Mouse (Mus musculus): Measurements from ENCODE around the gene Hist1h2ba. TPM values are rescaled to one million over a fixed set of nuclear protein-coding genes. Genes with fewer than 3 reads are reported as not detected.

The Hist1h2ba gene
- not detected for polyA plus RNA-seq (2014; fragmentation: Illumina TruSeq; extraction: RNeasy Lipid Tissue Mini Kit (QIAGEN cat#74804); ENCODE audit: low read depth, low replicate concordance)

DNA sequence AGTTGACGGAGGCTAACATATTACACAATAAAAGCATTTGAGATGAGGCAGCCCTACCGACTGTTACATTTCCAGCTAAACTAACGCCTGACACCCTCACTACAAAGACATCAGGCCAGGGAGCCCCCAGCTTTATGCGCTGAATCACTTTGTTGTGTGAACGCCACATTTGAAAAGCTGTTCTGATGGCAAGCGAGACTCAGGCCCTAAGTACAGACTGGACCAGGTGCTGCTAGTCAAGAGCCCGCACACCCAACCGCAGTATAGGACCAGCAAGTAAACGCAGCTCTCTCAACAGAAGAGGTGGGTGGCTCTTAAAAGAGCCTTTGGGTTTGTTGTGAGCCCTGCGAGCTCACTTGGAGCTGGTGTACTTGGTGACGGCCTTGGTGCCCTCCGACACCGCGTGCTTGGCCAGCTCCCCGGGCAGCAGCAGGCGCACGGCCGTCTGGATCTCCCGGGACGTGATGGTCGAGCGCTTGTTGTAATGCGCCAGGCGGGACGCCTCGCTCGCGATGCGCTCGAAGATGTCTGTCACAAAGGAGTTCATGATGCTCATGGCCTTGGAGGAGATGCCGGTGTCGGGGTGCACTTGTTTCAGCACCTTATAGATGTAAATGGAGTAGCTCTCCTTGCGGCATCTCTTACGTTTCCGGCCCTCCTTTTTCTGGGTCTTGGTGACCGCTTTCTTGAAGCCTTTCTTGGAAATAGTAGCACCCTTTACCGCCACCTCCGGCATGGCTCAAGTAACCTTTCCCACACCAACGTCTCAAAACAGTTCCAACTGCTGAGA lies at the start of gene Hist1h2ba:
Gene Hist1h2ba, minus strand, starts transcription at position 736 of the 790 bp plus-strand sequence.

DNA sequence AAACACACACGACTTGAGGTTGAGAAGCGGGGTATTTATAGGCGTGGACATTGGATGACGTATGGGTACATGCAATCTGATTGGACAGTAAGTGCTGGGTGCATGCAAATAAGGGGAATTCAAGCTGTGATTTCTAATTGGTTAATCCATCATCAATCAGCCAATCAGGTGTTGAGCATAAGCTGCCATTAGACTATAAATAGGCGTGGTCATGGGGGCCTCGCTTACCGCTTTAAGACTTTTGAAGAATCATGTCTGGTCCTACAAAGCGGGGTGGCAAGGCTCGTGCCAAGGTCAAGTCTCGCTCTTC lies 210 bp upstream of the Hist1h2ba start, which contains the start of gene Hist1h2aa:
Gene Hist1h2aa, plus strand, starts transcription at position 252 of the 310 bp plus-strand sequence.

DNA sequence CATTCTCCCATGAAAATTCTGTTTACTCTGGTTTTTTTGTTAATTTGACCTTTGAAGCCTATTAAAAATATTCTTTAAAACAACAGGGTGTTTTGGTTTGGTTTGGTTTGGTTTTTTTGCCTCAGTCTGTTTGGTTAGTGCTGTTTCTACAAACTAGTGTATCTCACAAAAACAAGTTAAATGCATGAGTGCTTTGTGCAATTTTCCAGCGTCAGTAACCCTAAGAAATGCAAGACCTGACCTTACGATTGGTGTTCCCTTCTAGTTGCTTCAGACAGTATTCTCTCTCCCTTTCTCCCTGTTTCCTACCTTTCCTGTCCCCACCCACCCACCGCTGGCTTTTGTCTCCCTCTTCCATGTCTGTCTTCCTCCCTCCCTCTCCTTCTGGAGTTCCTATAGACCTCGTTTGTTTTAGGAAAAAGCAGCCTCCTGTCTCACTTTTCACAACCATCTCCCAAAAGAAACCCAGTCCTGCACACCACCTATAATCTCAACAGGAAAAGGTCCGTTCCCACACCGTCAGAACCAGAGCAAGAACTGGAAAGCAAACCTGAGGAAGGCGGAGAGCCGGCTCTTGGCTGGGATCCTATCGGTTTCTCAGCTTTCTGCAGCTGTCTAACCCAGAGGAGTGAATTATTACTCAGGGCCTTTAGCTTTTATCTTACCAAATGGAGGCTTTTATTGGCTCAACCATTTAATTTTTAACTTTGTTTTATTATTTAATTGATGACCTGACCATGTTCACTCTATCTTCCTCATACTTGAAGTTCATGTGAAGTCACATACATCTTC lies 19.4 kb downstream of the Hist1h2ba start, which contains the start of gene Slc17a4:
Gene Slc17a4, minus strand, starts transcription at position 634 of the 792 bp plus-strand sequence.

Other genes with a start within 250 kb of the Hist1h2ba start
- gene Hist1h2bc, start 250.0 kb downstream of the Hist1h2ba start, polyA plus RNA-seq (2014; fragmentation: Illumina TruSeq; extraction: RNeasy Lipid Tissue Mini Kit (QIAGEN cat#74804); ENCODE audit: low read depth, low replicate concordance), result 121 TPM
- not detected for gene Hist1h1t, start 238.3 kb downstream of the Hist1h2ba start, polyA plus RNA-seq (2014; fragmentation: Illumina TruSeq; extraction: RNeasy Lipid Tissue Mini Kit (QIAGEN cat#74804); ENCODE audit: low read depth, low replicate concordance)
- not detected for gene Hist1h4c, start 235.7 kb downstream of the Hist1h2ba start, polyA plus RNA-seq (2014; fragmentation: Illumina TruSeq; extraction: RNeasy Lipid Tissue Mini Kit (QIAGEN cat#74804); ENCODE audit: low read depth, low replicate concordance)
- gene Hfe, start 223.3 kb downstream of the Hist1h2ba start, polyA plus RNA-seq (2014; fragmentation: Illumina TruSeq; extraction: RNeasy Lipid Tissue Mini Kit (QIAGEN cat#74804); ENCODE audit: low read depth, low replicate concordance), result 35.3 TPM
- 171 TPM for gene Hist1h1c, start 195.3 kb downstream of the Hist1h2ba start, polyA plus RNA-seq (2014; fragmentation: Illumina TruSeq; extraction: RNeasy Lipid Tissue Mini Kit (QIAGEN cat#74804); ENCODE audit: low read depth, low replicate concordance)
- not detected for gene Hist1h3c, start 188.6 kb downstream of the Hist1h2ba start, polyA plus RNA-seq (2014; fragmentation: Illumina TruSeq; extraction: RNeasy Lipid Tissue Mini Kit (QIAGEN cat#74804); ENCODE audit: low read depth, low replicate concordance)
- gene Hist1h2bb, start 187.4 kb downstream of the Hist1h2ba start, polyA plus RNA-seq (2014; fragmentation: Illumina TruSeq; extraction: RNeasy Lipid Tissue Mini Kit (QIAGEN cat#74804); ENCODE audit: low read depth, low replicate concordance), result not detected
- not detected for gene Hist1h2ab, start 183.0 kb downstream of the Hist1h2ba start, polyA plus RNA-seq (2014; fragmentation: Illumina TruSeq; extraction: RNeasy Lipid Tissue Mini Kit (QIAGEN cat#74804); ENCODE audit: low read depth, low replicate concordance)
- gene Hist1h3b, start 181.9 kb downstream of the Hist1h2ba start, polyA plus RNA-seq (2014; fragmentation: Illumina TruSeq; extraction: RNeasy Lipid Tissue Mini Kit (QIAGEN cat#74804); ENCODE audit: low read depth, low replicate concordance), result not detected
- gene Hist1h4b, start 177.1 kb downstream of the Hist1h2ba start, polyA plus RNA-seq (2014; fragmentation: Illumina TruSeq; extraction: RNeasy Lipid Tissue Mini Kit (QIAGEN cat#74804); ENCODE audit: low read depth, low replicate concordance), result not detected
- not detected for gene Hist1h4a, start 172.9 kb downstream of the Hist1h2ba start, polyA plus RNA-seq (2014; fragmentation: Illumina TruSeq; extraction: RNeasy Lipid Tissue Mini Kit (QIAGEN cat#74804); ENCODE audit: low read depth, low replicate concordance)
- not detected for gene Hist1h3a, start 171.8 kb downstream of the Hist1h2ba start, polyA plus RNA-seq (2014; fragmentation: Illumina TruSeq; extraction: RNeasy Lipid Tissue Mini Kit (QIAGEN cat#74804); ENCODE audit: low read depth, low replicate concordance)
- not detected for gene Hist1h1a, start 170.5 kb downstream of the Hist1h2ba start, polyA plus RNA-seq (2014; fragmentation: Illumina TruSeq; extraction: RNeasy Lipid Tissue Mini Kit (QIAGEN cat#74804); ENCODE audit: low read depth, low replicate concordance)
- 0.31 TPM for gene Trim38, start 164.2 kb downstream of the Hist1h2ba start, polyA plus RNA-seq (2014; fragmentation: Illumina TruSeq; extraction: RNeasy Lipid Tissue Mini Kit (QIAGEN cat#74804); ENCODE audit: low read depth, low replicate concordance)
- not detected for gene Slc17a2, start 127.2 kb downstream of the Hist1h2ba start, polyA plus RNA-seq (2014; fragmentation: Illumina TruSeq; extraction: RNeasy Lipid Tissue Mini Kit (QIAGEN cat#74804); ENCODE audit: low read depth, low replicate concordance)
- 0.34 TPM for gene Slc17a3, start 94.7 kb downstream of the Hist1h2ba start, polyA plus RNA-seq (2014; fragmentation: Illumina TruSeq; extraction: RNeasy Lipid Tissue Mini Kit (QIAGEN cat#74804); ENCODE audit: low read depth, low replicate concordance)
- not detected for gene Slc17a1, start 66.4 kb downstream of the Hist1h2ba start, polyA plus RNA-seq (2014; fragmentation: Illumina TruSeq; extraction: RNeasy Lipid Tissue Mini Kit (QIAGEN cat#74804); ENCODE audit: low read depth, low replicate concordance)
- not detected for gene Slc17a4, start 19.1 kb downstream of the Hist1h2ba start, polyA plus RNA-seq (2014; fragmentation: Illumina TruSeq; extraction: RNeasy Lipid Tissue Mini Kit (QIAGEN cat#74804); ENCODE audit: low read depth, low replicate concordance)
- not detected for gene Hist1h2aa, start 306 bp upstream of the Hist1h2ba start, polyA plus RNA-seq (2014; fragmentation: Illumina TruSeq; extraction: RNeasy Lipid Tissue Mini Kit (QIAGEN cat#74804); ENCODE audit: low read depth, low replicate concordance)
- gene Scgn, start 57.1 kb upstream of the Hist1h2ba start, polyA plus RNA-seq (2014; fragmentation: Illumina TruSeq; extraction: RNeasy Lipid Tissue Mini Kit (QIAGEN cat#74804); ENCODE audit: low read depth, low replicate concordance), result not detected